Mouse (Mus musculus) monocyte, adult 59 days (primary cell): Measurements from ENCODE around the gene Akap13. TPM values are rescaled to one million over a fixed set of nuclear protein-coding genes. Genes with fewer than 3 reads are reported as not detected.

Experiments used
- total RNA-seq, 2 experiments: library from RNA; stranded (reverse); gene quantifications; one replicate each; pipeline ENCODE4 v1.2.4; 2023

The Akap13 gene
- 100 to 1,000 TPM; 346 to 359 TPM for total RNA-seq

DNA sequence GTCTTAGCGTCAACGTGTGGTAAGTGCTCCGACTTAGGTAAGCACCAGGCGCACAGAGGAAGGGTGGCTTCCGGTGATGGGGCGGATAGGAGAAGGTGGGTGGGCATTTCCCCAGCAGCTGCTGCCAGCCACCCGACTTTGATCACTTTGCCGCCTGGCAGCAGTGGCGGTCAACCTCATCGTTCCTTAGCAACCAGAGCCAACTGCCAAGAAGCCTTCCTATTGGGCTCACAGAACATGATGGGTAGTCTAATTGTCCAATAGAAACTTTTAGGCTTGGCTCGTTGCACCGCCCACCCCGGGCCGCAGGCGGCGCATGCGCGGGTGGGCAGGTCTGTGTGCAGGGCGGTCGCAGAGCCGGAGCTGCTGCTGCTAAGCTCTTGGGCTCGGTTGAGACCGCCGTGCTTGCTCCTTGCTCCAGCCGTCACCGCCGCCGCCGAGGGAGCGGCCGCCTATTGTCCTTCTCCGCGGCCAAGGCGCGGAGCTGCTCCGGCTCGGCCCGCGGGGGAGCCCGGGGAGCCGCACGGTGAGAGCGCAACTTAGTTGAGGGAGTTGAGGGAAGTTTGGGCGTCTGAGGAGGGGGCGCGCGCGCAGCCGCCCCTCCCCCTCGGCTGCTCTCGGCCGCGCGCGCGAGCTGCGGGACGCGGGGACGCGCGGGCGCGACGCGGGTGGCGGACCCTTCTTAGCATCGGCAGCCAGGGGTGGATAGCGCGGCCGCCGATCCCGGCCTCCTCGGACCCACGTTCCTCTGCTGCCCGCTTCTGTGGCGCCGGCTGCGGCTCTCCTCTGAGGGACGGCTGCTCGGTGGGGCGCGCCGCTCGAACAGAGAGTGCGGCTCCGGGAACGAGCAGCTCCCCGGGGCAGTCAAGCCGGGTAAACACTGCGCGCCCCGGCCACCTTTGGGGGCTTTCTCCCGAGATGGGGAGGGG, at the start of gene Akap13:
Gene Akap13, plus strand, starts transcription at position 312 of the 929 bp plus-strand sequence.

Other genes with a start within 250 kb of the Akap13 start
- not detected for gene Sv2b, start 146.3 kb upstream of the Akap13 start, total RNA-seq